Mouse (Mus musculus) myocyte (in vitro differentiated cells): ENCODE measurements around the gene Uqcrq.

Experiments used
- E2F4 ChIP-seq: IDR thresholded peaks from one replicate; pipeline ENCODE4 v1.6.1; 2011; ENCODE audit warnings: mild to moderate bottlenecking, control low read depth, moderate library complexity; ENCODE audit not compliant: insufficient read depth
- POLR2A ChIP-seq: IDR thresholded peaks from one replicate; pipeline ENCODE4 v1.6.1; 2011; ENCODE audit warnings: low read depth, mild to moderate bottlenecking, control low read depth, moderate library complexity; ENCODE audit not compliant: insufficient read length
- TCF12 ChIP-seq: IDR thresholded peaks from one replicate; pipeline ENCODE4 v1.6.1; 2011; ENCODE audit warnings: mild to moderate bottlenecking, control low read depth; ENCODE audit not compliant: poor library complexity, insufficient read depth, severe bottlenecking
- USF1 ChIP-seq: IDR thresholded peaks from one replicate; pipeline ENCODE4 v1.6.1; 2011; ENCODE audit warnings: low read depth, mild to moderate bottlenecking, control low read depth, moderate library complexity

- TF ChIP-seq POLR2A = no peak
- TF ChIP-seq USF1 = no peak
- no peak for TF ChIP-seq TCF12
- no peak for TF ChIP-seq E2F4
Observed at GRCm38 (mm10) chr11:53460192-53460591, 29.6 kb upstream of the Uqcrq start.
